Mouse (Mus musculus): Measurements from ENCODE around the gene Pdzd11.

The Pdzd11 gene

DNA sequence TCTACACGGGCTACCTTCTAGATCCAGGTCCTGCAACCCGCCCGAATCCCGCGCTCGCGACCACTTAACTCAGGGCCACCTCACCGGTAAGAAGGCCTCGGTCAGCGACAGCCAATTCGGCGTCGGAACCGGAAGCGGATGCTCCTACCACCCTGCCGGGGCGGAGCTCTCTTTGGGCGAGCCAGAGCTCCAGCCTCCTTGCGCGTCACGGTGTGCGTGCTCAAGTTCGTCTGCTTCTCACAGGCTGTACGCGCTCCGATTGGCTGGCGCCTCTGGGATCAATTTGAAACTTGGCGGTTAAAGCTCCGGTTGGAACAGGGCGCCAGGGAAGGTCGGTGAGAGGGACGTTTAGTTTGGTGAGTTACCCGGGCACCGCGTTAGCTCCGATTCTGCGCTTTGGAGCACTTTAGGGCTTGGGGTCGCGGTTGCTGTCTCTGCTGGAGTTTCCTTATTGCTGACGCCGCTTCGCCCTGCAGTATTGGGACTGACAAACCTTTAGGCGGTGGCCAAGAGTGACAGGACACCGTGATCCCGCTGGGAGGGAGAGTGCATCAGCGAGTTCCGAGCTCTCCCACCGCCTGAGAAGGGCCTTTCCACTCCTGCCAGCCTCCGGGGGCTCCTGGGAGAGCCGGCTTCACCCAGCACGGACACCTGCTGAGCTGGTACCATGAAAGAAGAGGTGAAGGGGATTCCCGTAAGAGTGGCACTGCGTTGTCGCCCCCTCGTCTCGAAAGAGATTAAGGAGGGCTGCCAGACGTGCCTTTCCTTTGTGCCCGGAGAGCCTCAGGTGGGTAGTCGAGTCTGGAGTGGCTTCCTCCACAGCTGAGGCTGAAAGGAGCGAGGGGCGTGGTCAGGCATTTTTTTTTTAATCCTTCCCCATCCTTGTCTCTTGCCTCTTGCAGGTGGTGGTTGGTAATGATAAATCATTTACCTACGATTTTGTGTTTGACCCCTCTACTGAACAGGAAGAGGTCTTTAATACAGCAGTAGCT, at the start of gene Pdzd11:
TSS of gene Pdzd11 (minus strand) at position 767 of the 992 bp plus-strand sequence.
- peak; percentile 83 for DNase-seq (ENCODE audit: low read depth)

DNA sequence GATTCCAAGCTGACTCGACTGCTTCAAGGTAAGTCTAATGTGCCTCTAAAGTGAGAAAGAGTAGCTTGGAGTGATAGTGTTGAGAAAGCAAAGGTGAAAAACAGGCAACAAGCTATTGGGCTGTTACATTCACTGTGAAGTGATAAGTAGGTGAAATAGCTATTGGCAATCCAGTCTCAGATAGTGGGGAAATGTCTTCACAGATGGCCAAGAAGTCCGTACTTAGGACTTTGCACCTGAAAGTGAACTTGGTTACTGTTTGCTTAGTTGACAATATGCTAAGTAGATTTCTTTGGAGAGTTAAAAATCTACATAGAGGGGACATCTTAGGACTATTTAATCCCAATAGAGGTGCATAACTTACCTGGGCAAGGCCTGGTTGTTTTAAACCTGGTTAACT, 38.5 kb upstream of the Pdzd11 start:
- DNase-seq (ENCODE audit: low read depth), result no peak

DNA sequence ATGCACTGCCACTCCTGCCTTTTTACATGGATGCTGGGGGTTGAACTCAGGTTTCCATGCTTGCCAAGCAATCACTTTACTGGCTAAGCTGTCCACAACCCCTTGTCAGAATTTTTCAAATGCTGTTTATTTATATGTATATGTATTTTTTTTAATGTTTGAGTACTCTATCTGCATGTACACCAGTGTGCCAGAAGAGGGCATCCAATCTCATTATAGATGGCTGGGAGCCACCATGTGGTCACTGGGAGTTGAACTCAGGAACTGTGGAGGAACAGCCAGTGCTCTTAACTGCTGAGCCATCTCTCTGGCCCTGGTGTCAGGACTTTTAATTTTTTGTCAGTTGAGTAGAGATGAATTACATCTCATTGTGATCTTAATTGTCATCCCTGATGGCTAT, 26.5 kb upstream of the Pdzd11 start:
- no peak for DNase-seq (ENCODE audit: low read depth)

DNA sequence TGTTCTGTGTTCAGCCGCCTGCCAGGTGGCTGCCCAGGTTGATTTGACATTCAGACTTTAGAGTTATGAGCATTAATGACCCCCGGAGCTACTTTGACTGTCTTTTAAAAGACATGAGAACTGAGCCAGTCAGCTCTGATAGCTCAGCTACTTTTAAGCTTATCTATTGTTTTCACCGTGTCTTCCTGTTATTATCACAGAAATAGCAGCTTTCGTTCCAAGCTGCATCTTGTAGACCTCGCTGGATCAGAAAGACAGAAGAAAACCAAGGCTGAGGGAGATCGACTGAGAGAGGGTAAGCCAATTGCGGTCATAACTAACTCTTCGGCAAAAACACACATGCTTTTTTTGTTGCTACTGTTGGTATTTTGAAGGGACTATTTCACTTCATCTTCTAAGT, 12.1 kb upstream of the Pdzd11 start:
- no peak for DNase-seq (ENCODE audit: low read depth)

DNA sequence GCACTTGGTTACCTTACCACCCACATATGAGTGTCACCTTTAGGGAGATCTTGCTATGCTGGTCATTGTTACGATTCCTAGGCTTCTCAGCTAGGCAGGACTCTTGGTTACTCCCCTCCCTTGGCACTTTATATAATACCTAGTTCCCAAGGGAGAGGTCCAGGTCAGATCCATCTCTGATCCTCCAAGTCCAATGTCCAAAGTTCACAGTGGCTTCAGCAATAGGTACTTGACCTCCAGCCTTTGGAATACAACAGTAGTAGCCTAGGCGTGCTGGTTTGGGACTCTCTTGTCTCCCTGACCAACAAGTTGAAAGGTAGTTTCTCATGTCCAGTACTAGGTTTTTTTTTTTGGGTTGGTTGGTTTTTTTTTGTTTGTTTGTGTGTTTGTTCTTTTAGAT, 2.7 kb upstream of the Pdzd11 start:
- DNase-seq (ENCODE audit: low read depth), result no peak

DNA sequence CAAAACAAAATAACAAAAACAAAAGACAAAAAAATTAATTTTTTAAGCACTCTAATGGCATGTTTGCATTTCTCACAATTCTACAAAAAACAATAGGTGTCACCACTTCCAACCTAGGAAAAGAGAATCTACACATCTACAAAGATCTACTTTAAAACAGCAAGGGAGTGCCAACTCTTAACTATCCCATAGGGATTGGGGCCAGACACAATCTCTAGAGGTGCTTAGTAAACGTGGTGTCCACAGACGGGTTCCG, 894 bp downstream of the Pdzd11 start, which contains the start of gene Kif4:
TSS of gene Kif4 (plus strand) at position 192 of the 256 bp plus-strand sequence.
- no peak for DNase-seq (ENCODE audit: low read depth)

DNA sequence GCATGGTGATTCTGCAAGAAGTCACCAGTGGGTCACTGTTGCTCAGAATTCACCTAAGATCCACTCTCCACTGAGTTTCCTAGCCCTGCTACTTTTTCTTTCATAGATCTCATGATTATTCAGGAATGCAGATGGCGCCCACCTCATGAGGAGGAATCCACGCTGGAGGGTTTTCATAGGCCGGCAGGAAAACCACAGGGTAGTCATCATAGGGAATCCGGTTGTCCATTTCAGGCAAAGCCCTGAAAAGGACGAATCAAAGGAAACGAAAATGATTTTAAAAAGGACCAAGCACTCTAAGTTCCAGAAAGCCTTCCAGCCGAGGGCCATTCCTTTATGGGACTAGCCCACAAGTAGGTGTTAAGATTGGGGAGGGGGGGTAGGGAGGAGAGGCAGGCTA, 1.2 kb downstream of the Pdzd11 start:
- DNase-seq (ENCODE audit: low read depth), result no peak

DNA sequence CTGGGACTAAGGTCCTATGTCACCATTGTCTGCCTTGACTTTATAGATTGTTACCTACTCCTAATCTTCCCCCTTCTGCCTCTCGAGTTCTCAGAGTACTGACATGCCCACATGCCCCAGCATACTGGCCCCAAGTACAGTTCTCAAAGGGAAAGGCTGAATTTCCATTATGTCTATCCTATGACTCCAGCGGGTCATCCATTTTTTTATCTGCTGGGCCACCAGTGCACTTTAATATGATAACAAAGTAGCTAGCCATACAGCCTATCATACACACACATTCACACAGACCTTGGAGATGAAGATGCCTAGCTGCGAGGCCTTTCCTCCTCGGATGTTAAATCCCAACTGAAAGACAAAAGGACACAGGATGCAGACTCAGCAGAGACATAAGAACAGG, 2.1 kb downstream of the Pdzd11 start:
- no peak for DNase-seq (ENCODE audit: low read depth)

DNA sequence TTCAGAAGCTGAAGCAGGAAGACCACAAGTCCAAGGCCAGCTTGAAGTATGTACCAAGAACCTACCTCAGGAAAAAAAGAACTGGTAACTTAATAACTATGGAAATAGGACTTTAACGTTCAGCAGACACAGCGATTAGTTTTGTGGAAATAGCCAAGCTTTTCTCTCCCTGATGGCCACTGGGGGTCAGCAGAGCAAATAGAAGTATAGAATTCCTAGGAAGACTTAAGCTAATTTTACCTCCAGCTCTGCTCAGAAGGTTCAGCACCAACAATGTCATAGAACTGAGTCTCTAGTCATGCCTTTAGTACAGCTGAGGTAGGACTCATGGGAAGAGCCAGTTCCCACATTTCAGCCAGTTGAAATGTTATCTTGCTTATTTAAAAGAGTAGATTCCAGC, 5.0 kb downstream of the Pdzd11 start:
- no peak for DNase-seq (ENCODE audit: low read depth)

DNA sequence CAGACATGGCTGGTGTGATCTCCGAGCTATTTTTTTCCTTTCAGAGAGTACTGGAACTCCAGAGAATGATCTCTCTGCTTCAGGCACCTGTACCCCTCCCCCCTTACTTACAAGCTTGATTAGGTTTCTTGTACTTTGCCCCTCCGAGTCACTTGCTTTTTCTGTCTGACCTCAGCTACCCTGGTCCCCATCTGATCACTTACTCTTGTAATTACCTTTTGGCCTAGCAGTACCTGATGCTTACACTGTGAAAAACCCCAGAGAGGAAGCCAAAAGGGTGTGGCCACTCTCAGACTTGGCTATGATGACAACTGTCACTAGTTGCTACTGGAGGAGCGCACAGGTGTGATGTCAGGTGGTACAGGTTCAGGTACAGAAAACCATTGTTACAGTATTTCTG, 7.9 kb downstream of the Pdzd11 start:
- DNase-seq (ENCODE audit: low read depth), result no peak

DNA sequence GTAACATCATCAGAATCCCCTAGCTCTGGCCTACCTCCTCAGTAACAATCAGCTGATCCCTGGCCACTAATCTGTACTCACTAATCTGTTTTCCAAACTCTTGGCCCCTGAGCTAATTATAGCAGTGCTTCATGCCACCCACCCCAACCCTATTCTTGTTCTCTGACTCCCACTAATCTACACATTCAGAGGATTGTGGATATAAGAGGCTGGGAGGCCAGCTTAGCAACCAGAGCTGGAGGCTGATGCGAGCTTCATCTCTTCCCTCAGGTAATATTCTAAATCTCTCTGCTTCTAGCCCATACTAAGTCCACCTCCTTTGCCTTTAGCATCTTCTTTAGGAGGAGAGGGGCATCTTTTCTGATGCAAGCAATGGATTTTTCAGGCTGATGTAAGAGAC, 21.1 kb downstream of the Pdzd11 start, which contains the start of gene Arr3:
TSS of gene Arr3 (plus strand) at position 184 of the 400 bp plus-strand sequence.
- no peak for DNase-seq (ENCODE audit: low read depth)

DNA sequence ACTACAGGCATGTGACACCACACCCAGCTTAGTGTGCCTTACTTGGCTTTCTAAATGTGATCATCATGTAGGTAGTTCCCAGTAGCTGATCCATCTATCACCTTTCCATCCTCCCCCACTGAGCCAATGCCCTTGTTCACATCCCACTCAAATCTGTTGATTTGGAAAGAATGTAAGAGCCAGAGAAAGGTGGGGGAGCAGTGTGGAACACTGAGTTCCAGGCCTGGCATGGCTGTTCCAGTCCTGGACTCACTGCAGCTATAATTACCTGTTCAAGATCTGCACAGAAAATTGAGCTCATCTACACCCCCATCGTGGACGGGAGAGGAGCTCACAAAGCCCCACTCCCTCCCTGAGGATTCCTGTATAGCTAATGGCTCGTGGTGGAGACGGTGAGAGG, 26.6 kb downstream of the Pdzd11 start:
- DNase-seq (ENCODE audit: low read depth), result no peak

DNA sequence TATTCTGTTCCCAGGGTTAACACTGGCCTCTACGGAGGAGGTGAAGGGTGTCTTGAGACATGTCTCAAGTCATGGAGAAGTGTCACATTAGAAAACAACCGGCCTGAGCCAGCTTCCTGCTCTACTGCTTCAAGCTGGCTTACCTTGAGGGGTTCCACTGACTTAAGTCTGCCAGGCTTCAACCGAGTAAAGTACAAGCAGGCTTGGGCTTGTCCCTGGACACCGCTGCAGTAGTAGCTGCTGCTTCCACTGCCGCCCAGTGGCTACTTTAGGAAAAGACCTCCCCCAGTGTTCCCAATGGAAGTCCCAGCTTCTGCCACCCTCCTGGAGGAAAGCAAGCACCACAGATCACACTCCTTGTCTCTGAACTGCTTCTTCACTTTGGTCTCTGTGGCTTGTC, 28.9 kb downstream of the Pdzd11 start:
- no peak for DNase-seq (ENCODE audit: low read depth)

DNA sequence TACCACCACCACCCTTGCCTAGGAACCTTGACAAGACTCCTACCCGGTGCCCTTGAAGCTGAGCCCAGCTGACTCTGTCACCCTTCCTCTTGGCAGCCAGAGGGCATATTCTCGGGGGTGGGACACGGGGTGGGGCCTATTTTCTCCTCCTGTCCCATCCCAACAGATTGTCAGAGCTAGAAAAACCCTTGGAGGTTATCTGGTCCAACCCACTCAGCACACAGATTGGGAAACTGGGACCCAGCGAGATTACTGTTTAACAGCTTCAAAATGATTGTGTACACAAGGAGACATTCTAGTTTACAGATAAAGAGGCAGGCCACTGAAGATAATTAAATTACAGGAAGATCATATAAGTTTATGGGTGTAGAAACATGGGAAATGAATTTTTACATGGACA, 31.6 kb downstream of the Pdzd11 start, which contains the start of gene P2ry4:
TSS of gene P2ry4 (minus strand) at position 79 of the 400 bp plus-strand sequence.
- no peak for DNase-seq (ENCODE audit: low read depth)
